Comparison of ENCODE assay signal across 1 mouse cellular context in genomic region chr1:191396897-191397849, GRCm38 (mm10).
A peak's percentile ranks its signal among the peaks of the same experiment; 100 is the strongest.
TF ChIP-seq lines count a peak whose summit lies in the region.

No protein-coding gene starts in this region.

TF ChIP-seq in MEL, 35 proteins besides CTCF, POLR2A, EP300 and RAD21 (continued from another document):
- no peak; the same call in none of the 2 replicates for TF ChIP-seq MAX (IDR thresholded peaks at IDR 0.05; ENCODE audit: low read length)
- TF ChIP-seq E2F4 (IDR thresholded peaks at IDR 0.05; ENCODE audit: borderline replicate concordance, low read depth, low read length): peak; percentile 83
- TF ChIP-seq NRF1 (IDR thresholded peaks at IDR 0.05; ENCODE audit: insufficient read depth, low read depth, low read length, poor library complexity, severe bottlenecking): peak; percentile 73
